Mouse (Mus musculus): ENCODE results near the gene Hcls1. TPM values are rescaled to one million over a fixed set of nuclear protein-coding genes. Genes with fewer than 3 reads are reported as not detected.

Gene Hcls1
- 5.5 and 5.8 TPM in 2 replicates for polyA plus RNA-seq (2015; fragmentation: Nextera tagmentation; extraction: Ambion mirVana)

- H3K27me3 ChIP-seq (replicated peaks), result no peaks in the 10 kb centered on the region
- ATAC-seq (ENCODE audit: extremely low read depth, insufficient number of reproducible peaks, low FRiP score, low TSS enrichment), result no peak
- H3K9ac ChIP-seq, result no peak within 1 kb of the TSS
- peak within 1 kb of the TSS; percentile 29 for H3K4me2 ChIP-seq
- H3K36me3 ChIP-seq, result peaks cover 32% of the 10 kb centered on the region
- H3K9me3 ChIP-seq, result no peaks in the 10 kb centered on the region
- peak within 1 kb of the TSS; percentile 63 for H3K27ac ChIP-seq (replicated peaks)
- 58% methylated on average over 7 of the region's 7 CpGs for WGBS
- H3K4me1 ChIP-seq, result peaks cover 17% of the 10 kb centered on the region
- peak within 1 kb of the TSS; percentile 20; the same call in 1 of the 2 replicates for H3K4me3 ChIP-seq
These were observed at the start of gene Hcls1 for GRCm38 (mm10) chr16:36934841-36935620. Gene Hcls1, plus strand, starts transcription at chr16:36934983.

- ATAC-seq (ENCODE audit: extremely low read depth, insufficient number of reproducible peaks, low FRiP score, low TSS enrichment), result no peak
- 90% methylated on average over 11 of the region's 11 CpGs for WGBS
- Histone ChIP-seq H3K4me1 (no peaks in the 10 kb centered on the region), H3K36me3 (peaks cover 54% of the 10 kb centered on the region), H3K27ac (replicated peaks) (no peak overlapping the region), H3K9me3 (no peaks in the 10 kb centered on the region), H3K27me3 (replicated peaks) (no peaks in the 10 kb centered on the region), H3K9ac (no peak overlapping the region), H3K4me3 (no peak overlapping the region), H3K4me2 (no peak overlapping the region)
These were observed 48.9 kb upstream of the Hcls1 start for GRCm38 (mm10) chr16:36885912-36886311.

GRCm38 (mm10) chr16:36887546-36887945 lies 47.2 kb upstream of the Hcls1 start:
- 76% methylated on average over 5 of the region's 5 CpGs for WGBS
- Histone ChIP-seq H3K9ac (no peak overlapping the region), H3K9me3 (no peaks in the 10 kb centered on the region), H3K27me3 (replicated peaks) (no peaks in the 10 kb centered on the region), H3K27ac (replicated peaks) (no peak overlapping the region), H3K4me2 (no peak overlapping the region), H3K36me3 (peaks cover 69% of the 10 kb centered on the region), H3K4me3 (no peak overlapping the region), H3K4me1 (no peaks in the 10 kb centered on the region)
- no peak for ATAC-seq (ENCODE audit: extremely low read depth, insufficient number of reproducible peaks, low FRiP score, low TSS enrichment)

GRCm38 (mm10) chr16:36890559-36890958 lies 44.2 kb upstream of the Hcls1 start:
- Histone ChIP-seq H3K27me3 (replicated peaks) (no peaks in the 10 kb centered on the region), H3K27ac (replicated peaks) (no peak overlapping the region), H3K4me3 (no peak overlapping the region), H3K4me2 (no peak overlapping the region), H3K4me1 (no peaks in the 10 kb centered on the region), H3K36me3 (peaks cover 93% of the 10 kb centered on the region), H3K9ac (no peak overlapping the region), H3K9me3 (no peaks in the 10 kb centered on the region)
- 78% methylated on average over 3 of the region's 3 CpGs for WGBS
- ATAC-seq (ENCODE audit: extremely low read depth, insufficient number of reproducible peaks, low FRiP score, low TSS enrichment), result 0 out of 2 replicates have a peak, but pooled peaks have one; percentile 37

GRCm38 (mm10) chr16:36891415-36891814 lies 43.4 kb upstream of the Hcls1 start:
- H3K4me1 ChIP-seq, result no peaks in the 10 kb centered on the region
- H3K4me2 ChIP-seq, result no peak overlapping the region
- peaks cover 93% of the 10 kb centered on the region for H3K36me3 ChIP-seq
- no peaks in the 10 kb centered on the region for H3K9me3 ChIP-seq
- no peak overlapping the region for H3K4me3 ChIP-seq
- H3K27me3 ChIP-seq (replicated peaks), result no peaks in the 10 kb centered on the region
- ATAC-seq (ENCODE audit: extremely low read depth, insufficient number of reproducible peaks, low FRiP score, low TSS enrichment), result no peak
- no peak overlapping the region for H3K27ac ChIP-seq (replicated peaks)
- 91% methylated on average over 4 of the region's 4 CpGs for WGBS
- H3K9ac ChIP-seq, result no peak overlapping the region

- H3K4me1 ChIP-seq, result no peaks in the 10 kb centered on the region
- no peak for ATAC-seq (ENCODE audit: extremely low read depth, insufficient number of reproducible peaks, low FRiP score, low TSS enrichment)
- no peak overlapping the region for H3K4me2 ChIP-seq
- no peak overlapping the region for H3K27ac ChIP-seq (replicated peaks)
- peaks cover 93% of the 10 kb centered on the region for H3K36me3 ChIP-seq
- 88% methylated on average over 10 of the region's 10 CpGs for WGBS
- H3K9ac ChIP-seq, result no peak overlapping the region
- no peaks in the 10 kb centered on the region for H3K9me3 ChIP-seq
- no peaks in the 10 kb centered on the region for H3K27me3 ChIP-seq (replicated peaks)
- no peak overlapping the region for H3K4me3 ChIP-seq
These were observed 41.5 kb upstream of the Hcls1 start for GRCm38 (mm10) chr16:36893317-36893716.

- H3K4me3 ChIP-seq, result no peak overlapping the region
- no peak overlapping the region for H3K9ac ChIP-seq
- H3K4me2 ChIP-seq, result no peak overlapping the region
- H3K27ac ChIP-seq (replicated peaks), result no peak overlapping the region
- ATAC-seq (ENCODE audit: extremely low read depth, insufficient number of reproducible peaks, low FRiP score, low TSS enrichment), result no peak
- no peaks in the 10 kb centered on the region for H3K27me3 ChIP-seq (replicated peaks)
- 63% methylated on average over 6 of the region's 6 CpGs for WGBS
- H3K36me3 ChIP-seq, result peaks cover 100% of the 10 kb centered on the region
- H3K4me1 ChIP-seq, result no peaks in the 10 kb centered on the region
- H3K9me3 ChIP-seq, result no peaks in the 10 kb centered on the region
These were observed 38.1 kb upstream of the Hcls1 start for GRCm38 (mm10) chr16:36896712-36897111.

- no peaks in the 10 kb centered on the region for H3K4me1 ChIP-seq
- peaks cover 90% of the 10 kb centered on the region for H3K36me3 ChIP-seq
- 86% methylated on average over 5 of the region's 5 CpGs for WGBS
- H3K4me2 ChIP-seq, result no peak overlapping the region
- ATAC-seq (ENCODE audit: extremely low read depth, insufficient number of reproducible peaks, low FRiP score, low TSS enrichment), result no peak
- no peaks in the 10 kb centered on the region for H3K27me3 ChIP-seq (replicated peaks)
- no peak overlapping the region for H3K9ac ChIP-seq
- no peak overlapping the region for H3K27ac ChIP-seq (replicated peaks)
- no peak overlapping the region for H3K4me3 ChIP-seq
- H3K9me3 ChIP-seq, result no peaks in the 10 kb centered on the region
These were observed 31.6 kb upstream of the Hcls1 start for GRCm38 (mm10) chr16:36903156-36903555.

- Histone ChIP-seq H3K9ac (no peak overlapping the region), H3K4me3 (no peak overlapping the region), H3K27ac (replicated peaks) (no peak overlapping the region), H3K9me3 (no peaks in the 10 kb centered on the region), H3K4me1 (peaks cover 5% of the 10 kb centered on the region; the same call in 1 of the 2 replicates), H3K4me2 (no peak overlapping the region), H3K27me3 (replicated peaks) (no peaks in the 10 kb centered on the region), H3K36me3 (peaks cover 87% of the 10 kb centered on the region)
- no peak for ATAC-seq (ENCODE audit: extremely low read depth, insufficient number of reproducible peaks, low FRiP score, low TSS enrichment)
- WGBS, result 86% methylated on average over 10 of the region's 10 CpGs
These were observed 22.9 kb upstream of the Hcls1 start for GRCm38 (mm10) chr16:36911909-36912308.

- ATAC-seq (ENCODE audit: extremely low read depth, insufficient number of reproducible peaks, low FRiP score, low TSS enrichment), result no peak
- no peak overlapping the region for H3K4me3 ChIP-seq
- H3K27ac ChIP-seq (replicated peaks), result no peak overlapping the region
- peaks cover 5% of the 10 kb centered on the region; the same call in 1 of the 2 replicates for H3K4me1 ChIP-seq
- H3K4me2 ChIP-seq, result no peak overlapping the region
- peaks cover 88% of the 10 kb centered on the region for H3K36me3 ChIP-seq
- WGBS, result 88% methylated on average over 13 of the region's 13 CpGs
- H3K9ac ChIP-seq, result no peak overlapping the region
- no peaks in the 10 kb centered on the region for H3K9me3 ChIP-seq
- H3K27me3 ChIP-seq (replicated peaks), result no peaks in the 10 kb centered on the region
These were observed 22.5 kb upstream of the Hcls1 start for GRCm38 (mm10) chr16:36912311-36912710.

- H3K36me3 ChIP-seq, result peaks cover 92% of the 10 kb centered on the region
- H3K27me3 ChIP-seq (replicated peaks), result no peaks in the 10 kb centered on the region
- 82% methylated on average over 5 of the region's 5 CpGs for WGBS
These were observed 20.6 kb upstream of the Hcls1 start for GRCm38 (mm10) chr16:36914195-36914594.

GRCm38 (mm10) chr16:36918505-36918904 lies 16.3 kb upstream of the Hcls1 start:
- Histone ChIP-seq H3K9ac (no peak overlapping the region), H3K27me3 (replicated peaks) (no peaks in the 10 kb centered on the region), H3K4me3 (no peak overlapping the region), H3K4me2 (no peak overlapping the region), H3K9me3 (no peaks in the 10 kb centered on the region), H3K4me1 (no peaks in the 10 kb centered on the region), H3K27ac (replicated peaks) (no peak overlapping the region), H3K36me3 (peaks cover 92% of the 10 kb centered on the region)
- WGBS, result 94% methylated on average over 10 of the region's 10 CpGs
- no peak for ATAC-seq (ENCODE audit: extremely low read depth, insufficient number of reproducible peaks, low FRiP score, low TSS enrichment)

More at GRCm38 (mm10) chr16:36914195-36914594, 20.6 kb upstream of the Hcls1 start:
- no peak overlapping the region for H3K27ac ChIP-seq (replicated peaks)
- no peak overlapping the region for H3K4me2 ChIP-seq
- H3K4me3 ChIP-seq, result no peak overlapping the region
- no peaks in the 10 kb centered on the region for H3K4me1 ChIP-seq
- H3K9ac ChIP-seq, result no peak overlapping the region
- no peak for ATAC-seq (ENCODE audit: extremely low read depth, insufficient number of reproducible peaks, low FRiP score, low TSS enrichment)
- H3K9me3 ChIP-seq, result no peaks in the 10 kb centered on the region
